Mouse (Mus musculus) fibroblast of lung, adult 2 months (primary cell): ENCODE results near the gene Dlk1.
"Not testable (repeated sequence)": the region's sequence is repeated elsewhere in the genome, so short reads cannot be mapped to it uniquely, and the experiment has no call there.

Experiments
- DNase-seq: peaks from one replicate; pipeline ENCODE4 v3.0.0-alpha.2; 2011; ENCODE audit warnings: low read depth

Dlk1 gene

DNA sequence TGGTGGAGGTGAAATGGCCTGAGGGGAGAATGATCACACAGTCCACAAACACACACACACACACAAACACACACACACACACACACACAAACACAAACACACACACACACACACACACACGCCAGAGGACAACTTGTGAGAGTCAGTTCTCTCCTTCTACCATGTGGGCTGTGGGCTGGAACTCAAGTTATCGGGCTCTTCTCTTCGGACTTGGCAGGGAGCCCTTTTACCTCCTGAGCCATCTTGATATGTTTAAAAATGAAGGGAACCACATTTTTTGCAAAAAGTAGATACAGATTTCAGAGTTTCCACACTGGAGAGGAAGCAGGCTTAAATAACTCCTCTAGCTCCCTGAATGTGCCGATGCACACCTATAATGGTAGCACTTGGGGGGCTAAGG lies 22.9 kb downstream of the Dlk1 start:
- DNase-seq: no peak

DNA sequence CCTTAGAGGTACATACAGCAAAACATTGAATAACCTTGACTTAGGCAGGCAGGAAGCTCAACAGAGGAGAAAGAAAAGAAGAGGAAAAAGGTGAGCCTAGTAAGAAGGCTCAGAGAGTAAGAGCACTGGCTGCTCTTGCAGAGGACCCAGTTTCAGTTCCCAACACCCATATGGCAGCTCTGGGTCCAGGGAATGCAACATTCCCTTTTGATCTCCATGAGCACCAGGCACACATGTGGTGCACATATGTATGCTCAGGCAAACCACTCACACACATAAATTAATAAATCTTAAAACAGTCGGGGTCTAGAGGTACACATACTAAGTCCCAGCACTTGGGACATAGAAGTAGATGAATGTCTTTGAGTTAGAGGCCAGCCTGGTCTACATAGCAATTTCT lies 33.9 kb downstream of the Dlk1 start:
- not testable (repeated sequence) for DNase-seq

- no peak for DNase-seq
These were observed 39.1 kb downstream of the Dlk1 start for GRCm38 (mm10) chr12:109491701-109492100.

- DNase-seq: no peak
These were observed 40.8 kb downstream of the Dlk1 start for GRCm38 (mm10) chr12:109493381-109493780.

GRCm38 (mm10) chr12:109495016-109495644 lies 42.5 kb downstream of the Dlk1 start:
- no peak for DNase-seq

DNA sequence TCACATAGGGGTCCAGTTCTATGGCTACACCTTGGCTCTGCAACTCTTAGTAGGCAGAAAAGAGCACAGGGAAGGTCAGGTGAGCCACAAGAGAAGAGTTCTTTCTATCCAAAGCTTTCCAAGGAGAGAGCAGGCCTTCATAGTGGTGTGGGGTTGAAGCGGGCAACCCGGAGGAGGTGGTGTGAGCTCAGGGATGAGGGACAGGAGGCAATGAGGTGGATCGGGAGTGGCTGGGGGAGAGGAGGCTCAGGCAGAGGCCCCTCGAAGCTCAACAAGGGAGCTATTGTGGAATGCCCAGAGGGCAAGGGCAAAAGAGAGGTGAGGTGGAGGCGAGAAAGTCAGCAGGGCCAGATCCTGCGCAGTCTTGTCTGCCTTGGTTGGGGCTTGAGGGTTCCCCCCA lies 43.8 kb downstream of the Dlk1 start:
- no peak for DNase-seq

GRCm38 (mm10) chr12:109500992-109501391 lies 48.4 kb downstream of the Dlk1 start:
- no peak for DNase-seq

DNA sequence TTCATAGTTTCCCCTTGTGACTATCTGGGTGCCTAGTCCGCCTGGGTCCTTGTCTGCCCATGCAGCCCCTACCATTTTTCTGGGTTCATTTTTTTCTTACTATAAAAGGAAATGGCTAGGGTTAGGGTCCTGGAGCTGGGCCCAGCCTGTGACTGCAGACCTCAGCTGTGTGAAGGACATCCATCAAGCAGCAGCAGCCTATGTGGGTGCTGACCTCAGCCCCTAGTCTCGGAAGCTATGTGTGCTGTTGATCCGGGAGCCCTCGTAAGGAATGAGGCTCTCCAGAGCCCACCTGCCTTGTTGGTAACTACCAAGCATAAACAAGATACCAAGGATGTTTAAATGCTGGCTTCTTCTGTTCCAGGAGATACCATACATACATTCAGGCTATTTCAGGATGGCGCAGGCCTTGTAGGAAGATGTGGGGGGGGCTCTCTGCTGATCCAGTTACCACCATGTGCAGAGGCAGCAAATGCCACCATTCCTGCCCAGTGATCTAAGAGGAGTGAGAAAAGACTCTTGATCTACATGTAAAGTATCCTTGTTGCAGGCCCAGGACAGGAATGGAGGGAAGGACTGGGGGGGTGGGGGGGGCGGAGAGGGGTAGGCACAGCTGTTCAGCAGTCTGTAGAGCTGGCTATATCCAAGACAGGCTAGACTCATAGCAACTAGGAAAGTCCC lies 49.9 kb downstream of the Dlk1 start:
- DNase-seq: no peak

DNA sequence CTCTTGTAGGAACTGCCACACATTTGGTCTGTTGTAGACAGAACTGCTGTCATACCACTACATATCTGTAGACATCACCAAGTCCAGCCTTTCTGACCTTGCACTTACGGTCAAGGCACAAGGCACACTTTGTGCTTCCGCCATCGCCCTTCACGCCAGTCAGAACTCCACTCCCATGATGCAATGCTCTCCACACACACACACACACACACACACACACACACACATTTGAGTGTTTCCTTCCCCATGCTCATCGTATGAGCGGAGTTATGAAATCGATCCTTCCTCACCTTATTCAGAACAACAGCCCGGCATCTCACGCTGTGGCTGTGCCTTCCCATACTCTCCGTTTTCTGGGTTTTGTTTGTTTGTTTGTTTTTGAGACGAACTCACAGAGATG lies 55.1 kb downstream of the Dlk1 start:
- DNase-seq: no peak

DNA sequence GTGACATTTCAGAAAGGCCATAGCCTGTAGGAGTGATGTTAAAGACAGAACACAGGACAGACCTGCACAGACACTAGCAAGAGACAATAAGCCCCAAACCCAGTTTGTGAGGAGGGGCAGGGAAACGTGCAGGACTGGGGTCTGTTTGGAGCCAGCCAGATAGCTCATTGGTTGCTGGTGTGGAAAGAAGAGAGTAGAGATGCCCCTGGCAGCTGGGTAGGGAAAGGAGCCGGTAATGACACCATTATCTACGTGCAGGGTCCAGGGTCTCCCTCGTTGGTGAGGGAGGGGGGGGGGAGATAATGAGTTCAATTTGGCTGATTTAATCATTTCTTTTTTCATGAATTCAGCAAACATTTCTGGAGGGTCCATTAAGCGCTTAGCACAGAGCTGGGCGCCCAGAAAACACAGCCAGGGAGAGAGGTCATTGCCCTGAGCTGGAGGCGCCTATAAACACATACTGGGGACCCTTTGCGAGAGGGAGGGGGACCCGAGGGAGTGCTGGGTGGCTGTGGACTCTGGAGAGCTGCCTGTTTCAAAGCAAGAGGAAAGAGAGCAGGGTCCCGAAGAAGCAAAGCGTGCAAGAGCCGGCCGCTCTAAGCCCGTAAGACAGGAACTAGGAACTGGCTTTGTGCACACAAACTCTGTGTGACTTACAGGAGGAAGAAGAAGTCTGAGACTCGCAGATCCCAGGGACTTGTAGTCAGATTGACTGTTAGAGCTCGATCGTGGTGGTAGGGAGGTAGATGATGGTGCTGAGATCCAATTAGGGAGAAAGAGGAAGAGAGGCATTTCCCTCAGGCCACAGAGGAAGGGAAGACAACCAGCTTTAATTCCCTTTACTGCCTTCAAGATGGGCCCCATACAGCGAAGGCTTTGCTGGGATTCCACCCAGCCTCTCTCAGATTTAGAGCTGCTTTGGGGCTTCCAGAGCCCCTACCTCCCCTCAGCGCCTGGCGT lies 56.2 kb downstream of the Dlk1 start:
- no peak for DNase-seq

- no peak for DNase-seq
These were observed 57.0 kb downstream of the Dlk1 start for GRCm38 (mm10) chr12:109509531-109510137.

- DNase-seq: no peak
These were observed 57.6 kb downstream of the Dlk1 start for GRCm38 (mm10) chr12:109510247-109510646.

- no peak for DNase-seq
These were observed 58.8 kb downstream of the Dlk1 start for GRCm38 (mm10) chr12:109511456-109511855.

DNA sequence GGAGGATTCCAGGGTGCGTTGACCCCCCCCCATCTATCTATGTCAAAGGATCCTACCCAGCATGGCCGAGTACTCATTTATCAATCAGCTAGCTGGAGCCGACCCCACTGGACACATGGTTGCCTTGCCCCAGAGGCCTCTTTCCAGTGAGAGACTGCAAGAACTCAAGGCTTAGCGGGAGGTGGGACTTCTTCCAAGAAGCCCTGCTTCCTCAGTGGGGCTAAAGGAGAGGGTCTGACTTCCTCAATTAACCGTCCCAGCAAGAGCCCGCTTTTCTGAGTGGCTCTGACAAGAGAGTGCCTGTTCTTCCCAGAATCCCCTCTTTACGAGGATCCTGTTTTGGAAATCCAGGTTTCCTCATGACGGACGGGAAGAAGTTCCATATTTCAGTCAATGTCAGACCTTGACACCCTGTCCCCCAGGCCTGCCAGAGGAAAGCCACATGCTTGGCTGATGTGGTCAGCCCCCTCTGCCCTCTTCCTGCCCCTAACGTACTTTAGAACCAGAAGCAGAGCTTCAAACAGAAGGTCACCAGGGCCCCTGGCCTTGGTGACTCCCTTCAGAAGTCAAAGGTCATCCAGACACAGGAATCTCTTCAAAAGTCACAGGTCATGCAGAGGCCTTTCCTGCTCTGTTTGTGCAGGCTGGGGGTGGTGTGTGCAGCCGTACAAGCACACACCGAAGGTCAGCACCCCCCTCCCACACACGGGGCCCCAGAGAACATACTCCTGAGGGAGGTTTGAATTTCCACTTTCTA lies 59.7 kb downstream of the Dlk1 start:
- no peak for DNase-seq
